Mouse (Mus musculus) fibroblast of lung, adult 2 months (primary cell): ENCODE results near the gene Setd3.
A peak's percentile ranks its signal among the peaks of the same experiment; 100 is the strongest.
"Not testable (repeated sequence)": the region's sequence is repeated elsewhere in the genome, so short reads cannot be mapped to it uniquely, and the experiment has no call there.

Source experiments
- DNase-seq: peaks from one replicate; pipeline ENCODE4 v3.0.0-alpha.2; 2011; ENCODE audit warnings: low read depth

Gene Setd3

GRCm38 (mm10) chr12:108143624-108144498 is 35.3 kb downstream of the Setd3 start:
- no peak for DNase-seq

- no peak for DNase-seq
Observed at GRCm38 (mm10) chr12:108135610-108136208, 43.4 kb downstream of the Setd3 start.

DNA sequence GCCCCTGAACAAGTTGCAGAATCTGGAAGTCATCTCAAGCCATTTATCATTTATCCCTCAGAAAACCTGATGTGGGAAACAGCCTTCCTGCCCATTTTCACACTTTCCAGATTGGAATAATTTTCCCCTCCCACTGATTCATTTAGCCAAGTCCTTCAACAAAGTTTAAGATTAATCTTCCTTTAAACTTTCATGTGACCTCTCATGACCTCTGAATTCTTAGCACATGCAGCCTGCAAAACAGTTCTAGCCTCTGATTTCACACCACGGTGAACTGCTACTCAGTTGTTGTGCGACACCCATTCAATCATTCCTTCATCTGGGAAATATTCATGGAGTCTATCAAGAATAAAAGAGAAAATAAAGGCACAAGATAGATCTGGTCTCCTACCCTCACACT is 45.9 kb downstream of the Setd3 start:
- DNase-seq = no peak

GRCm38 (mm10) chr12:108132450-108133070 is 46.6 kb downstream of the Setd3 start:
- no peak for DNase-seq

GRCm38 (mm10) chr12:108121288-108121687 is 57.8 kb downstream of the Setd3 start:
- peak; percentile 42 for DNase-seq

DNA sequence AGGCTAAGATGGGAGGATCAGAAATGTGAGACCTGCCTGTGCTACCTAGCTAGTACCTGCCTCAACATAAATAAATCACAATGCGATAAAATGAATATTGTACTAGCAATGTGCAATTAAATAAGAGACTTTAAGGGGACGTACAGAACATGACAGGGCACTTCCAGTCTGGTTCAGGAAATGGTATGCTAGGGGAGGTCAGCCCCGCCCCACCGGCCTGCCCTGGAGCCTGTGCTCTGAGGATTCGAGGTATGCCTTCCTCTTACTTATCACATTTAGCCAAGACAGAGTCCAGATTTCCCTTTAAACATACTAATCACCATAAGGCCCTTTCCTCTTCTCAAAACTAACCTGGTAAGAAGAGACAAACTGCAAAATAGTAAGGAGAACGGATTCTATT is 58.7 kb downstream of the Setd3 start:
- DNase-seq = no peak

- no peak for DNase-seq
Observed at GRCm38 (mm10) chr12:108119930-108120329, 59.2 kb downstream of the Setd3 start.

GRCm38 (mm10) chr12:108118902-108119531 is 60.1 kb downstream of the Setd3 start:
- DNase-seq = no peak

- DNase-seq = no peak
Observed at GRCm38 (mm10) chr12:108118503-108118901, 60.6 kb downstream of the Setd3 start.

- no peak for DNase-seq
Observed at GRCm38 (mm10) chr12:108111191-108111590, 67.9 kb downstream of the Setd3 start.

DNA sequence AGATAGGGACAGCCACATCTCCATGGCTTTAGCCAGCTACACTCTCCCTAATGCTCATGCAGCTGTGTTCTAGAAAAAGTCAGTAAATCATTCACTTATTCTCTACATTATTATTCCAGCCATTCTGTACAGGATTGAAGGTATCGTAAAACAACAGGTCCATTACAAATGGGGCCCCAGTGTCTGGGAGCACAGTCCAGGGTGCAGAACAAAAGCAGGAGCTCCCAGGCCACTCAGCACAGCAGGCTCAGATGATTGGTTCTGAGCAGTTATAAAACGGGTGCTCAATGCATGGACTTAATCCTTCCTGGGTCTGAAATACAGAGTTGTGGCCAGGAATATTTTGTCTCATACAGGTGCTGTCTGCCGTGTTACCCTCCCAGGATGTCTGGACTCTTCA is 68.4 kb downstream of the Setd3 start:
- DNase-seq = no peak

- DNase-seq = peak; percentile 11
Observed at GRCm38 (mm10) chr12:108109732-108110131, 69.4 kb downstream of the Setd3 start.

- not testable (repeated sequence) for DNase-seq
Observed at GRCm38 (mm10) chr12:108108591-108108990, 70.5 kb downstream of the Setd3 start.

DNA sequence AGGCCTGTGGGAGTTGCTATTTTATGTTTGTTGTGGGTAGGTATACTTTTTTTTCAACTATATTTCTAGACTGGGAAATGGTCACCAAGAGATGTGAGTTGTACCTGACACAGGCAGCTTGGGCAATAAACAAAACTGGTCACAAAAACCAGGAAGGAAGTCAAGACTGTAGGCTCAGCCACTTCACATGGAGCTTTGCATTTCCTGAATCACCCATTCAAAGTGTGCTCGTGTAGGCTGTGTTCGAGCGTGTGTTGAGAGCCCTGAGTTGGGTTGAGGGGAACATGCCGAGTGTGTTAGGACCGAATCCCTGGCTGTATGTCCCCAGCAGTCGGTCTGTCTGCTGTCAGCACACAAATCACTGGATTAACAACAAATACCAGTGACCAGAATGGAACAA is 75.8 kb downstream of the Setd3 start:
- no peak for DNase-seq

DNA sequence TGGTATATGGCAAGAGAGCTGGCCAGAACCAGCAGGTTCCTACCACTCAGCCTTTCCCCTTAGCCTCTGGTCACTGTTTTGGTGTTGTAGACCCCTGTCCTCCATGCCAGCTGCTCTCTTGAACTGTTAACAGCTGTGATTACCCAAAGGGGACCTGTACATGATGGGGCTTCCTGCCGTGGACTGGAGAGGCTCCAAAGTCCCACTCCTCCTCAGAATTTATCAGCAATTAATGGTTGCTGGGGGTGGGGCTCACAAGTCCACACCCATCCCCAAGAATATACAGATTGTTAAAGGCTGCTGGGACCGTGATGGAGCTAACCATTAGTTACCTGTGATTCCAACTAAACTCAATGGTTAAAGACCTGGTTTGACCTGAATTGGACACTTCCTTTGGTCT is 77.0 kb downstream of the Setd3 start:
- DNase-seq = no peak

GRCm38 (mm10) chr12:108100181-108100580 is 78.9 kb downstream of the Setd3 start:
- no peak for DNase-seq

DNA sequence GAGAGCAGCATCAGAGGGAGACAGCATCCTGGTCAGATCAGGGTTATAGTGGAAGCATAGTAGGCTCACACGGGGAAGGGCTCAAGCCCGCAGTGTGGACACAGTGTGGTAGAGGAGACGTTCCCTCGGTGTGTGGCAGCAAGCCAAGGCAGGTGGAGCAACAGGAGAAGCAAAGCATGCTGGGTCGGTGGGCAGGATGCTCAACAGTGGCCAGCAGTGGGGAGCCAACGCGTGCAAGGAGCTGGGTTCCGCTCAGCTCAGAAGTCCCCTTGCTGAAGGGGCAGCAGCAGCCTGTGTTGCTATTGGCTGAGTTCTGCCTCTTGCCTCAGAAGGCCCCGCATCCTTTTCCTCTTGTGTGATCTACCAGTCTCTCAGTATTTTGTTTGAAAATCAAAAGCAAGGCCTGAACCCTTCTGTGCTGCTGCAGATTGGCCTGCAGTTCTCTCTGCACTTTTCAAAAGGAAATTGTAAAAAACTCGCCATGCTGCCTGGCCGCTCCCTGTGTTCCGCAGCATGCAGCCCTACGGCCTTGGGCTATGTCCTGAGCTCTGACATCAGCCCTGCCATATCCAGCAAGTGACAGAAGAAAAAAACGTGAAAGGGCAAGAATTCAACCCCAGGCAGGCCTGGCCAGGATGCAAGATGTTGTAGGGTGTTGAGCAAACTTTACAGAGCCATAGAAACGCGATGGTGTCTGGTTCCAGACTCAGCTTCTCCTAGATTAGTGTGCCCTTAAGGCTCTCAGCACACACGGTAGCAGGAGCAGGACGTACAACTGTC is 80.7 kb downstream of the Setd3 start:
- DNase-seq = no peak

- no peak for DNase-seq
Observed at GRCm38 (mm10) chr12:108097643-108098042, 81.5 kb downstream of the Setd3 start.

- DNase-seq = no peak
Observed at GRCm38 (mm10) chr12:108088253-108088652, 90.9 kb downstream of the Setd3 start.

DNA sequence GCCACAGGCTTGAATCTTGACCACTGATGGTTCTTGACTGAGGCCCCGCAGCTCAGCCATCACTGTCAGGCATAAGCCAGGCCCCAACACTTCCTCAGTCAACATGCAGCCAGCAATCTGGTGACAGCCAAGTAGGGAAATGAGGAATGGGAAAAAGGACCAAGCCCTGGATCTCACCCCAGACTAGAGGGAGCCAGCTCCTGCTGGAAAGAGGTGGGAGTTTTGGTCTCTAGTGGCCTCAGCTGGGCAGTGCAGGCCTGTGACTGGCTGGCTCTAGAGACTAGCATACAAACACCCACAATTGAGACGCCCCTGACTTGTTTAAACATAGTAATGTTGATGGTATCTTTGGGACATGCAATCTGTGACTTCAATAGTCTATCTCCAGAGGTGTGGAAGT is 91.6 kb downstream of the Setd3 start:
- DNase-seq = no peak

DNA sequence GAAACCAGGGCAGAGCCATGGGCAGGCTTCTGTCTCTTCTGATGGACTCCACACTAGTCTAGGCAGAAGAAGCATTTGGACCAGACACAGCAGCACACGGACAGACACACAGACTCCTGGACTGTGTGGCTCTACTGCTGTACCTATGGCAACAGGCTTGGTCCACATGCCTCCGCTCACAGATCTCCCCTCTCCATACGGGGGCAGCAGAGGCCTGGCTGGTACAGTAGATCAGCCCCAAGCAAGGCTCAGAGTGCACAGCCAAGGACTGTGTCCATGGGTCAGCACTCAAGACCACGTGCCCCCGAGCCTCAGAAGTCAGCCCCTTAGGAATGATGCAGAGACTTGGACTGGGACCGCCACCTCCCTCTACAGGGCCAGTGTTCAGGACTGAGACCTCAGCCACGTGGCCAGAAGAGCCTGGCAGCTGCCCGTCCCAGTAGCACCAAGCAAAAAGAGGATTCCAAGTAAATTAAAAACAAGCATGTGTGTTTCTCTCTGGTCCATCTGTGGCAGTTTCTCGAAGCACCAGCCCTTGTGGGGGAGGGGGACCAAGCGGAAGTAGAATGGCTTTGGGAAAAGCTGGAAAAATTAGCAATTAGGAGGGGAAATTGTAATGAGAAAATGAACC is 100.9 kb downstream of the Setd3 start:
- DNase-seq = no peak
